Mouse (Mus musculus): ENCODE results near the gene Hsd17b13.

DNA sequence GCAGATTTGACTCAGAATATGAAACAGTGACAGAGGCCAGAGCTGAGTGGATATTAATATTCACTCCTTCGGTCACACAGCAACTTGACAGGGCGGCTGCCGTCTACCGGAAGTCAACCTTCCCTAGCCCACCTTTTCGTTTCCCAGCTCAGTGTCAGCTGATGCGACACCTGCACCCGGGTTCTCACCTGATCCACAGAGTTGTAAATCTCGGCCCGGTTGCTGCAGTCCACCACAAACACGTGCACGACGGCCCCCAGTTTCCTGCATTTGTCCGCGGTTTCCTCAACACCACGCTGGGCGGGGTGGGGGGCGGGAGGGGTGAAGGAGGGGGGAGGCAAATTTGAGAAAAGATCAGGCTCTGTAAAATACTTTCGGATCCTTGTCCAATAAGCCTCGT, 4.8 kb downstream of the Hsd17b13 start:
- TF ChIP-seq POLR2A (IDR thresholded peaks at IDR 0.05; ENCODE audit: extremely low read depth, insufficient read depth, low read length) (no peak), CTCF (IDR thresholded peaks at IDR 0.05; ENCODE audit: low read depth, low read length) (no peak)

Data from liver, adult 2 months (tissue).